Mouse (Mus musculus) cerebellum, adult 9-10 months (tissue): ENCODE measurements around the gene Atoh8.

Experiments
- DNase-seq: peaks from one replicate; pipeline ENCODE4 v3.0.0; 2022

Atoh8 gene

GRCm38 (mm10) chr6:72189061-72189863, 46.1 kb downstream of the Atoh8 start:
- DNase-seq, result no peak

- no peak for DNase-seq
Measured at GRCm38 (mm10) chr6:72186809-72187208, 48.6 kb downstream of the Atoh8 start.

DNA sequence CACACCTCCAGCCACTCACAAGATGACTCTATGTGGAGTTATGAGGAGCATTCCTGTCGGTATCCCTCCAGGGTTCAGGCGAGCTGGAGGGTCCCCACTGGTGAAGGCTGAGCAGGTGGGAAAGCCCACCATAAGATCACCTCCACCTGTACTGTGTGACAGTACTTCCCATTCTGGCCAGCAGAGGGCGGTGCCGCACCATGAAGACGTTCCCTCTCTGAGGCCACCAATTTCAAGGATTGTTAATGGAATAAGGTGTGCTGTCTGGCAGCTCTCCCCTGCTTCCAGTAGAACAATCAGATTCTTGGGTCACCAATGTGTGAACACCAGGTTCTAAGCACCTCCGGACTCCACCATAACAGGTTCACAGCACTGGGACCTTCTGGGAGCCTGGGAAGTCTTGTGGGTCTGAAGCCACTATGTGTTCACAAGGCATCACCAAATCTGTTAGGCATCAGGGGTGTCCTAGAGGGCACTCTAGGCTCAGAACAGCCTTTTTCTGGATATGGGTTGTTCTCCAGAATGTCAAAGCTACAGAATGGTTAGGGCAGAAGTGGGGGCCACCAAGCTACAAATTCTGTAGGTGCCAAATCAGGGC, 49.4 kb downstream of the Atoh8 start:
- DNase-seq, result peak; percentile 87

- no peak for DNase-seq
Measured at GRCm38 (mm10) chr6:72184576-72184975, 50.8 kb downstream of the Atoh8 start.

GRCm38 (mm10) chr6:72179562-72180502, 55.5 kb downstream of the Atoh8 start:
- no peak for DNase-seq

- no peak for DNase-seq
Measured at GRCm38 (mm10) chr6:72179006-72179405, 56.4 kb downstream of the Atoh8 start.

GRCm38 (mm10) chr6:72177417-72177816, 58.0 kb downstream of the Atoh8 start:
- no peak for DNase-seq

DNA sequence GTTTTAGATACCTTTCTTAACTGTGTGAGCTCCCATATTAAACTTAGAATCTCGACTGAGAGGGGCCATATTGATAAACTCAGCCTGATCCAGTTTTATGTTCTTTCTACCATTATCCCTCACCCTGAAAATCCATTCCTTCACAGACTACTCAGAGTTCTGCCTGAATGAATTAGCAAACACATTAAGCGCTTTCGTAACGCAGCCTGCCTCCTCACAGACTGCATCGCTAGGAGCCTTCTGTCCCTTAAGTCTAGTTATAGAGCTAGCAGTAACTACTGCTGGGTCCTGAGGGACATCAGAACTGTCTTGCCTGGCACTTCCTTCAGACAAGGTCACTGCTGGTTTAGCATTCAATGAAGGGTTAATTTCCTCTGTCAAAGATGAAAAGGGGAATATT, 59.4 kb downstream of the Atoh8 start:
- DNase-seq, result no peak

GRCm38 (mm10) chr6:72175419-72175818, 60.0 kb downstream of the Atoh8 start:
- DNase-seq, result no peak

DNA sequence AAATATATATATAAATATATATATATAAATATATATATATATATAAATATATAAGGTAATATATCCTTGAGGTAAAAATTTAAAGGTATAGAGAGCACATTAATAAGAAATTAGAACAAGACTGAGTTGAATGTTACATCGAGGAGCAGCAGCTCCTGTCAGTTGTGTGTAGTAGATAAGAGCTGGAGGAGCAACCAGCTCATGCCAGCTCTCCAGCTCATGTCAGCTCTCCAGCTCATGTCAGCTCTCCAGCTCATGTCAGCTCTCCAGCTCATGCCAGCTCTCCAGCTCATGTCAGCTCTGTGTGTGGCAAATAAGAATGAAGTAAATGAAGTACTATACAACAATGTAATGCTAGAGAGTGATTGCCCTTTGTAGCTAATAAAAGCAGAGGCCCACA, 62.0 kb downstream of the Atoh8 start:
- no peak for DNase-seq

DNA sequence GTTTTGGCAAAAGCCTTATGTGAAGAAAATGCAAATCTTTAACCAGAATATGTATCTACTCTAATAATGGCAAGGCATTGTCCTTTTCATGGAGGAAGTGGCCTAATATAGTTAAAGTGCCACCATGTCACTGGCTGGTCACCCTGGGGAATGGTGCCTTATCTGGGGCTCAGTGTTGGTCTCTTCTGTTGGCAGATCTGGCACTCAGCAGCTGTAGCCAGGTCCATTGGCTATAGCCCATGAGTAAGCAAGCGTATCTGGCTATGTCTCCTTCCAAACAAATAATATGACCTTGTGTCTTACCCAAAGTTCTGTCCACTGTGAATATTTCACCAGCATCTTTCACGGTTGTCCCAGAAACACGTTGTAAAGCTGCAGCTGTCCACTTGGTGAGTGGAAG, 64.0 kb downstream of the Atoh8 start:
- no peak for DNase-seq

DNA sequence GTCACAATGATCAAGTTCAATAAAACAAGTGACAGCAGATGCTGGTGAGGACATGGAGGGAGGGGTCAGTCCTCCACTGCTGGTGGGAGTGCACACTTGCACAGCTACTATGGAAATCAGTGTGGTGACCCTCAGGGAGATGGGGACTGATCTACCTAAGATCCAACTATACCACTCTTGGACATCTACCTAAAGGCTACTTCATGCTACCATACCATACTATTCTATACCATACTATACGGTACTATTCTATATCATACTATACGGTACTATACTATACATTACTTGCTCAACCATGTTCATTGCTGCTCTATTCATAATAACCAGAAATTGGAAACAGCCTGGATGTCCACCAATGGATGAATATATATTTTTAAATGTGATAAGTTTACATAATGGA, 69.5 kb downstream of the Atoh8 start:
- no peak for DNase-seq

- peak; percentile 88 for DNase-seq
Measured at GRCm38 (mm10) chr6:72164321-72165275, 70.8 kb downstream of the Atoh8 start.

DNA sequence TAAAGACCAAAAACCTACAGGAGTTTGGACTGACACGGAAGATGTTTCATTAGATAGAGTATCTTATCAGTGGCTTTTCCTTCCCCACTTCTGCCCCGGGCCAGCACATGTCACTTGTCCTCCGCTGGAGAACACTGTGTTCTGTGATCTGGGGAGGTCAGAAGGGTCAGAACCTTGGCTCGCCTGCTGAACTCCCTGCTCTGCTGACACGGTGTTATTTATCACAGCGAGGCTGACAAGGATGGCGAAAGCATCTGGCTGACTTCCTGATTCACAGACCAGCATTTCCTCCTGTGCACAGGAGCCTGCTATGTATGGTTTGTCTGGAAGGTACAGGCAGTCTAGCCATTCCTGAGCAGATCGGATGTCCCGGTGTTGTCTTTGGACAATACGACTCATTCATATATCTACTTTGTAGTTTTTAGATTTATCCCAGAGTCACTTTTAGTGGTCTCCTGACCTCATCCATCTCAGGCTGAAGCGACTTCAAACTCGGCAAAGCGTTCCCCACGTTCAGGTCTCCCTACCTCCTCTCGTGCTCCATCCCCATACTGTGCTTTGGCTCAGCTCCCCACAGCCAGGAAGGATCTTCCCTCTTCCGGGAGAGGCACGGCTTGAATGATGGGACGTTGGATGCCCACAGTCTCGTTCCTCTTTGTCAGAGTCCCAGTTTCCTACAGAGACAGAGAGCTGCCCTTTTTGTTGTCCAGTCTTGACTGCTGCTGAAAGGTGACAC, 73.1 kb downstream of the Atoh8 start:
- no peak for DNase-seq

DNA sequence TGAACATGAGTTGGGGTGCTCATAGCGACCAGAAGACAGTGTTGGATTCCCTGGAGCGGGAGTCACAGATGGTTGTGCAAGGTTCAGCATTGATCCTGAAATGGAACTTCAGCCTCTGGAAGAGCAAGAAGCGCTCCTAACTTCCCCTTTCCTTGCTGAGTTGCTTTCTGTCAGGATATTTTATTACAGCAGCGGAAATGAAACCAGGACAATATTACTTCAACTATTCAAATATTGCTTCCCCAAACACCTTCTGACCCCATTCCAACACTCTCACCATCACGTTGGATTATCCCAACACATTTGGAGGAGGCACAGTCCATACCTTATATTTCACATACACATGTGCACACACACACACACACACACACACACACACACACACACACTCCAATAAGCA, 73.6 kb downstream of the Atoh8 start:
- no peak for DNase-seq

- no peak for DNase-seq
Measured at GRCm38 (mm10) chr6:72160991-72161390, 74.4 kb downstream of the Atoh8 start.

DNA sequence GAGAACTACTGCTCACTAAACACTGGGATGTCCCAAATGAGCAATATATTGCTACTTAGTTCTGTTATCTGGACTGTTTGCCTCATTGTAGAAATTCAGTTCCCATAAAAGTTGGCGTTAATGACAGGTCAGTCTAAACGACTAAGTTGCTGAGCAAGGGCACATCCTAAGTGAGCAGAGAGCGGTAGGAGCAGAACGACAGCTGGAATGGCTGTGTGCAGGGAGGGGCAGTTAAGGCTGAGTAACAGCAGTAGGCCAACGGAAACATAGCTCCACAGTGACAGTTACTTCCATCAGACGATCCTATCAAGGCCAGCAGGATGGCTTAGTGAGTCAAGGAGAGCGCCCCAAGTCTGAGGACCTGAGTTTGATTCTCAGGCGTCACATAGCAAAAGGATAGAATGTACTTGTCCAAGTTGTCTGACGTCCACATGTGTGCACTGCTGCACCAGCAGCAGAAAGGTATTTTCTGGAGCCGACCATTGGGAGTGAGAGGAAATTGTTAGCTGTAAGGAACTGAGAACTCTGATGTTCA, 75.4 kb downstream of the Atoh8 start:
- DNase-seq, result no peak

GRCm38 (mm10) chr6:72158966-72159764, 76.2 kb downstream of the Atoh8 start:
- no peak for DNase-seq
